Comparison of ENCODE assay signal across 26 mouse cellular contexts in genomic region chr3:90582556-90582955, GRCm38 (mm10). TPM values are rescaled to one million over a fixed set of nuclear protein-coding genes. Genes with fewer than 3 reads are reported as not detected.
DNase-seq lines count a peak whose midpoint lies in the region; ATAC-seq and TF ChIP-seq lines count a peak whose summit lies in the region.
"Had no signal": no experiment of that assay in that cellular context is flagged by ENCODE, and none has a peak within 500 bp of the region (broad histone marks: within the 10 kb centered on the region; RNA-seq: fewer than 3 reads in every experiment).

No protein-coding gene starts in this region.

- H3K4me2 ChIP-seq in forebrain, embryonic 11.5 days (ENCODE audit: low read depth, low read length, severe bottlenecking) = no peak overlapping the region
- no peak overlapping the region for H3K4me2 ChIP-seq in forebrain, postnatal 0 days (ENCODE audit: low read depth)
- no peak overlapping the region for H3K4me2 ChIP-seq in midbrain, embryonic 11.5 days

- no peaks in the 10 kb centered on the region for H3K36me3 ChIP-seq in forebrain, embryonic 11.5 days (ENCODE audit: control insufficient read depth, insufficient read depth, low read length)
- H3K36me3 ChIP-seq in forebrain, postnatal 0 days (ENCODE audit: insufficient read depth) = no peaks in the 10 kb centered on the region
- H3K36me3 ChIP-seq in midbrain, embryonic 11.5 days (ENCODE audit: control insufficient read depth, insufficient read depth, low read length) = no peaks in the 10 kb centered on the region
- no peaks in the 10 kb centered on the region for H3K36me3 ChIP-seq in midbrain, embryonic 10.5 days
- H3K36me3 ChIP-seq: G1E had no signal

- no peaks in the 10 kb centered on the region for H3K4me1 ChIP-seq in forebrain, embryonic 11.5 days (replicated peaks; ENCODE audit: control insufficient read depth, insufficient read depth, low read length)
- no peaks in the 10 kb centered on the region for H3K4me1 ChIP-seq in forebrain, postnatal 0 days (ENCODE audit: insufficient read depth)
- no peaks in the 10 kb centered on the region for H3K4me1 ChIP-seq in midbrain, embryonic 11.5 days (ENCODE audit: control insufficient read depth, insufficient read depth, low read length)
- H3K4me1 ChIP-seq in midbrain, embryonic 10.5 days = peaks cover 11% of the 10 kb centered on the region

- 84% methylated on average over 4 of the region's 4 CpGs for WGBS in forebrain, embryonic 11.5 days
- 93% methylated on average over 4 of the region's 4 CpGs for WGBS in forebrain, postnatal 0 days
- 85% methylated on average over 4 of the region's 4 CpGs for WGBS in midbrain, embryonic 11.5 days
- 93% methylated on average over 4 of the region's 4 CpGs for WGBS in midbrain, embryonic 10.5 days

- no peak overlapping the region for H3K27ac ChIP-seq in forebrain, embryonic 11.5 days (ENCODE audit: low read depth, low read length)
- no peak overlapping the region for H3K27ac ChIP-seq in forebrain, postnatal 0 days (ENCODE audit: low read depth, low read length)
- H3K27ac ChIP-seq in midbrain, embryonic 11.5 days (ENCODE audit: low read depth, low read length) = no peak overlapping the region
- H3K27ac ChIP-seq in midbrain, embryonic 10.5 days (replicated peaks) = no peak overlapping the region

- H3K4me3 ChIP-seq in forebrain, embryonic 11.5 days (ENCODE audit: low read depth, low read length) = no peak overlapping the region
- no peak overlapping the region for H3K4me3 ChIP-seq in forebrain, postnatal 0 days (ENCODE audit: low read depth, low read length)
- no peak overlapping the region for H3K4me3 ChIP-seq in midbrain, embryonic 11.5 days (ENCODE audit: low read depth, low read length)
- H3K4me3 ChIP-seq in midbrain, embryonic 10.5 days = no peak overlapping the region

- no peak overlapping the region for H3K9ac ChIP-seq in forebrain, embryonic 11.5 days (ENCODE audit: low read length)
- H3K9ac ChIP-seq in forebrain, postnatal 0 days = no peak overlapping the region
- no peak overlapping the region for H3K9ac ChIP-seq in midbrain, embryonic 11.5 days (ENCODE audit: low read length)

- no peaks in the 10 kb centered on the region for H3K9me3 ChIP-seq in forebrain, embryonic 11.5 days (ENCODE audit: control insufficient read depth, low read length)
- no peaks in the 10 kb centered on the region for H3K9me3 ChIP-seq in forebrain, postnatal 0 days (ENCODE audit: low read length)
- no peaks in the 10 kb centered on the region; the same call in 1 of the 2 replicates for H3K9me3 ChIP-seq in midbrain, embryonic 11.5 days (ENCODE audit: control insufficient read depth, low read length)
- no peaks in the 10 kb centered on the region for H3K9me3 ChIP-seq in midbrain, embryonic 10.5 days (replicated peaks)
- H3K9me3 ChIP-seq: G1E had no signal

- no peaks in the 10 kb centered on the region for H3K27me3 ChIP-seq in forebrain, embryonic 11.5 days (ENCODE audit: control insufficient read depth, insufficient read depth, low read length)
- no peaks in the 10 kb centered on the region for H3K27me3 ChIP-seq in forebrain, postnatal 0 days (ENCODE audit: insufficient read depth, low read length)
- no peaks in the 10 kb centered on the region for H3K27me3 ChIP-seq in midbrain, embryonic 11.5 days (ENCODE audit: control insufficient read depth, insufficient read depth, low read length)
- H3K27me3 ChIP-seq in midbrain, embryonic 10.5 days (ENCODE audit: low read depth, poor library complexity, severe bottlenecking) = no peaks in the 10 kb centered on the region
- H3K27me3 ChIP-seq: Patski had no signal

- no peak for TF ChIP-seq CTCF in forebrain, postnatal 0 days (IDR thresholded peaks at IDR 0.05; ENCODE audit: low read depth)

- peak; percentile 30 for DNase-seq in forebrain, embryonic 11.5 days (ENCODE audit: low spot score)
- no peak for DNase-seq in forebrain, postnatal 0 days
- DNase-seq in heart, adult 11 months = peak; percentile 79
- no peak for DNase-seq in heart, postnatal 4 days
- DNase-seq in midbrain, embryonic 11.5 days (ENCODE audit: low spot score, missing footprints) = peak; percentile 68
- DNase-seq in midbrain, embryonic 10.5 days (ENCODE audit: low spot score) = no peak
- DNase-seq: adrenal gland, adult 2 months; adrenal gland, adult 8-10 months; adrenal gland, postnatal 10 days; adrenal gland, postnatal 14 days; adrenal gland, postnatal 25 days; adrenal gland, postnatal 36 days; cerebellum, adult 11 months; cerebellum, adult 11-12 months; cerebellum, adult 18-20 months had no signal

- ATAC-seq in forebrain, embryonic 11.5 days (replicated peaks; ENCODE audit: low FRiP score) = no peak
- no peak for ATAC-seq in forebrain, postnatal 0 days
- ATAC-seq in midbrain, embryonic 11.5 days (ENCODE audit: low FRiP score) = no peak
- ATAC-seq: activated CD4-positive, CD25-positive, alpha-beta regulatory T cell, adult 4 months; CD4-positive, CD25-positive, alpha-beta regulatory T cell, adult 4 months; Patski had no signal

RNA-seq across cellular contexts. Expression of gene S100a2, which starts 7.5 kb away (rescaled TPM):
- not detected in 2 replicates for polyA plus RNA-seq in forebrain, embryonic 11.5 days (2014; fragmentation: Nextera tagmentation; extraction: Ambion mirVana)
- not detected in 2 replicates for total RNA-seq in forebrain, postnatal 0 days (2014; rRNA removed)
- not detected in 2 replicates for polyA plus RNA-seq in forebrain, postnatal 0 days (2015; fragmentation: Nextera tagmentation; extraction: Ambion mirVana)
- total RNA-seq in heart, postnatal 4 days (2021) = not detected
- polyA plus RNA-seq in midbrain, embryonic 11.5 days (2014; fragmentation: Nextera tagmentation; extraction: Ambion mirVana) = not detected in 2 replicates
- polyA plus RNA-seq in midbrain, embryonic 10.5 days (2016; fragmentation: Nextera tagmentation; extraction: Ambion mirVana) = not detected in 2 replicates
- total RNA-seq: adrenal gland, adult 18-20 months; adrenal gland, adult 2 months; adrenal gland, adult 8-10 months; adrenal gland, postnatal 10 days; adrenal gland, postnatal 14 days; adrenal gland, postnatal 25 days; adrenal gland, postnatal 36 days; adrenal gland, postnatal 4 days; CH12.LX; ES-E14; G1E; MEL had no signal
- polyA plus RNA-seq: activated CD4-positive, CD25-positive, alpha-beta regulatory T cell, adult 4 months; adrenal gland, adult 2 months; brain, embryonic 14.5 days; C2C12; CD4-positive, CD25-positive, alpha-beta regulatory T cell, adult 4 months; G1E; Patski had no signal

RNA-seq across cellular contexts. Expression of gene Gm42674, which starts 19.1 kb away (rescaled TPM):
- not detected in 2 replicates for polyA plus RNA-seq in forebrain, embryonic 11.5 days (2014; fragmentation: Nextera tagmentation; extraction: Ambion mirVana)
- not detected in 2 replicates for total RNA-seq in forebrain, postnatal 0 days (2014; rRNA removed)
- not detected in 2 replicates for polyA plus RNA-seq in forebrain, postnatal 0 days (2015; fragmentation: Nextera tagmentation; extraction: Ambion mirVana)
- total RNA-seq in heart, postnatal 4 days (2021) = not detected
- not detected in 2 replicates for polyA plus RNA-seq in midbrain, embryonic 11.5 days (2014; fragmentation: Nextera tagmentation; extraction: Ambion mirVana)
- polyA plus RNA-seq in midbrain, embryonic 10.5 days (2016; fragmentation: Nextera tagmentation; extraction: Ambion mirVana) = not detected in 2 replicates
- total RNA-seq: adrenal gland, adult 18-20 months; adrenal gland, adult 2 months; adrenal gland, adult 8-10 months; adrenal gland, postnatal 10 days; adrenal gland, postnatal 14 days; adrenal gland, postnatal 25 days; adrenal gland, postnatal 36 days; adrenal gland, postnatal 4 days; CH12.LX; ES-E14; G1E; MEL had no signal
- polyA plus RNA-seq: activated CD4-positive, CD25-positive, alpha-beta regulatory T cell, adult 4 months; adrenal gland, adult 2 months; brain, embryonic 14.5 days; CD4-positive, CD25-positive, alpha-beta regulatory T cell, adult 4 months; G1E; Patski had no signal

RNA-seq across cellular contexts. Expression of gene S100a4, which starts 21.0 kb away (rescaled TPM):
- polyA plus RNA-seq in forebrain, embryonic 11.5 days (2014; fragmentation: Nextera tagmentation; extraction: Ambion mirVana) = 0.69 and 1.9 TPM in 2 replicates
- total RNA-seq in forebrain, postnatal 0 days (2014; rRNA removed) = 2.8 and 5.9 TPM in 2 replicates
- polyA plus RNA-seq in forebrain, postnatal 0 days (2015; fragmentation: Nextera tagmentation; extraction: Ambion mirVana) = 2.1 and 2.4 TPM in 2 replicates
- 1 to 10 TPM; 7.6 to 9.5 TPM for total RNA-seq in heart, postnatal 4 days (2021)
- polyA plus RNA-seq in midbrain, embryonic 11.5 days (2014; fragmentation: Nextera tagmentation; extraction: Ambion mirVana) = 0.34 and 0.50 TPM in 2 replicates
- 0.35 and 0.81 TPM in 2 replicates for polyA plus RNA-seq in midbrain, embryonic 10.5 days (2016; fragmentation: Nextera tagmentation; extraction: Ambion mirVana)
- total RNA-seq: G1E had no signal
- polyA plus RNA-seq: G1E had no signal

RNA-seq across cellular contexts. Expression of gene S100a3, which starts 22.2 kb away (rescaled TPM):
- not detected in 2 replicates for polyA plus RNA-seq in forebrain, embryonic 11.5 days (2014; fragmentation: Nextera tagmentation; extraction: Ambion mirVana)
- total RNA-seq in forebrain, postnatal 0 days (2014; rRNA removed) = 0.10 and 0.23 TPM in 2 replicates
- 0.51 and 0.52 TPM in 2 replicates for polyA plus RNA-seq in forebrain, postnatal 0 days (2015; fragmentation: Nextera tagmentation; extraction: Ambion mirVana)
- total RNA-seq in heart, postnatal 4 days (2021) = not detected
- not detected in 2 replicates for polyA plus RNA-seq in midbrain, embryonic 11.5 days (2014; fragmentation: Nextera tagmentation; extraction: Ambion mirVana)
- not detected in 2 replicates for polyA plus RNA-seq in midbrain, embryonic 10.5 days (2016; fragmentation: Nextera tagmentation; extraction: Ambion mirVana)
- total RNA-seq: adrenal gland, adult 18-20 months; adrenal gland, adult 8-10 months; adrenal gland, postnatal 10 days; adrenal gland, postnatal 14 days; adrenal gland, postnatal 25 days; adrenal gland, postnatal 4 days; CH12.LX had no signal
- polyA plus RNA-seq: adrenal gland, adult 2 months; G1E had no signal

RNA-seq across cellular contexts. Expression of gene S100a5, which starts 25.8 kb away (rescaled TPM):
- polyA plus RNA-seq in forebrain, embryonic 11.5 days (2014; fragmentation: Nextera tagmentation; extraction: Ambion mirVana) = not detected in 2 replicates
- total RNA-seq in forebrain, postnatal 0 days (2014; rRNA removed) = not detected in 2 replicates
- 0.79 TPM in 1 of 2 replicates, not detected in the other for polyA plus RNA-seq in forebrain, postnatal 0 days (2015; fragmentation: Nextera tagmentation; extraction: Ambion mirVana)
- total RNA-seq in heart, postnatal 4 days (2021) = not detected
- not detected in 2 replicates for polyA plus RNA-seq in midbrain, embryonic 11.5 days (2014; fragmentation: Nextera tagmentation; extraction: Ambion mirVana)
- not detected in 2 replicates for polyA plus RNA-seq in midbrain, embryonic 10.5 days (2016; fragmentation: Nextera tagmentation; extraction: Ambion mirVana)
- total RNA-seq: adrenal gland, adult 18-20 months; adrenal gland, adult 2 months; adrenal gland, adult 8-10 months; adrenal gland, postnatal 10 days; adrenal gland, postnatal 14 days; adrenal gland, postnatal 25 days; adrenal gland, postnatal 36 days; adrenal gland, postnatal 4 days; CH12.LX; ES-E14; G1E; MEL had no signal
- polyA plus RNA-seq: activated CD4-positive, CD25-positive, alpha-beta regulatory T cell, adult 4 months; adrenal gland, adult 2 months; brain, embryonic 14.5 days; CD4-positive, CD25-positive, alpha-beta regulatory T cell, adult 4 months; G1E; Patski had no signal

Comparison
In these comparisons a context has a peak if more than half of its experiments do, and no peak if none do; other contexts are left out.
1. DNase-seq: peak in forebrain, embryonic 11.5 days (single experiment), heart, adult 11 months (single experiment) and midbrain, embryonic 11.5 days (single experiment); none in forebrain, postnatal 0 days (single experiment), heart, postnatal 4 days (single experiment) and midbrain, embryonic 10.5 days (single experiment).